Mouse (Mus musculus) ovary, postnatal 10 days (tissue): ENCODE results near the gene Ankrd52.
A peak's percentile ranks its signal among the peaks of the same experiment; 100 is the strongest.

Experiments
- DNase-seq: peaks from one replicate; pipeline ENCODE4 v3.0.0; 2022; ENCODE audit warnings: low spot score

Gene Ankrd52

DNA sequence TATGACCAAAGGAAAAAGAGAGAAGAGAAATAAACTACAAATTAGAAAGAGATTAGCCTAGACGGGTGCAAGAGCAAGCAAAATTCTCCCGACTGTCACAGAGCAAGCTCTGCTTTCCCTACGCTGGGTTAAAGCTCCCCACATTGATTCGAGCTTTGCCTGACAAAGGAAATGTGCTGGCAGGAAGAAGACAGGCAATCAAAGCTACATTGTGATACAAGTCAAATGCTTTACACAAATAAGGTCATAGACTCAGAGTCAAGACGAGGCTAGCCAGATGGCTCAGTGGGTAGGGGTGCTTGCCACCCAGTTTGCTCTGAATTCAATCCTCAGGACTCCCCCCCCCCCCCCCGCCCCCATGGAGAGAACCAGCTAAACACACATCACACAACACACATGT lies 6.9 kb upstream of the Ankrd52 start:
- DNase-seq: no peak

DNA sequence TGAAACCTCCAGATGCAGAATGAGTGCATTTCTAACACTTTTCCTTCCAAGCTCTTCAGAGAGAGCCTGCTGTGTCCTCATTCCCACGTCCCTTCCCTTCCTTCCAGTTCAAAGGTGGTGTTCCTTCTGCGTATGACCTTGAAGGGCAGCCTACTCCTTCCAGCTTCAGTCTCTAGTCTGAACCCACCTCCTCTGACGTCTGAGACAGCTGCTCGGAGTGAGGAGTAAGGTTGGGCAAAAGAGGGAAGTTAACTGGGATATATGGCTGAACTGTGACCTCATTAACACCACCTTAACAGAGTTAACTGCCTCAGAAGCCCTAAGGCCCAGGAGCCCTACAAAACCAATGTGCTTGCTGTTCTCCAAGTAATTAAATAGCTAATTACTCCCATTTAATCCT lies 6.3 kb upstream of the Ankrd52 start:
- no peak for DNase-seq

DNA sequence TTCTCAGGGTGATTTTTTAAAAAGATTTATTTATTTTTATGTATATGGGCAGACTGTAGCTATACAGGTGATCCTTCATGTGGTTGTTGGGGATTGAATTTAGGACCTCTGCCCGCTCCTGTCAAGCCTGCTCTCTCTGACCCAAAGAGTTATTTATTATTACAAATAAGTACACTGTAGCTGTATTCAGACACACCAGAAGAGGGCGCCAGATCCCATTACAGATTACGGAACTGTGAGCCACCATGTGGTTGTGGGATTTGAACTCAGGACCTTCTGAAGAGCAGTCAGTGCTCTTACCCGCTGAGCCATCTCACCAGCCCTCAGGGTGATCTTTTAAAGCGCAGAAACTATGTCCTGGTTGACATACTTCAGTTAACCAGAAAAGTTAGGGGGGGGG lies 4.8 kb upstream of the Ankrd52 start:
- no peak for DNase-seq

DNA sequence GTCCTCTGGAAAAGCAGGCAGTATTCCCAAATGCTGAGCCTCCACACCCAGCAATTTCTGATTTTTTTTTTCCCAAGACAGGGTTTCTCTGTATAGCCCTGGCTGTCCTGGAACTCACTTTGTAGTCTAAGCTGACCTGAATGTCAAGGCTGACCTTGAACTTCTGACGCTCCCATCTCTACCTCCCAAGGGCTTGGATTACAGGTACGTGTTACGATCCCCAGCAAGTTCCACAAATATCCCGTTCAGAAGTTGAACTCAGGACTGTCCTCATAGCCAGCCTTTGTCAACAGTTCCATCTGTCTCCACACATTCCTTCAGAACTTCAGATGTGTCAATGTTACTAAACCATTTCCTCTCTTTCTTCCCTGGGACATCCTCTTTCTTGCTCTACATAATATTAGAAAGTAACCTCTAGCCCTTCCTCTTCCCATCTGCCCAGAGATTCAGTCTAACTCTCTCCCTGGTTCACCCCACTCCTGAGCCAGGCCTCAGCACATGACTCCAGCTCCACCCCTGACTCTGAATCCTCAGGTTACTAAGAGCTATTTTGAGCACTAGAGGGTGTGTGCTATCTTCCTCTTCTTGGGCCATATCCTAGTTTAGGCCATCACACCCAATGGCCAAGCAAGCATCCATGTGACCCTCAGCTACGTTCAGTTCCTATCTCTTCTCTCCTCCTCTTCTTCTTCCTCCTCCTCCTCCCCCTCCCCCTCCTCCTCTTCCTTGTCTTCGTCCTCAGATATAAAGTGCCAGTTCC lies 3.7 kb upstream of the Ankrd52 start:
- DNase-seq: no peak

DNA sequence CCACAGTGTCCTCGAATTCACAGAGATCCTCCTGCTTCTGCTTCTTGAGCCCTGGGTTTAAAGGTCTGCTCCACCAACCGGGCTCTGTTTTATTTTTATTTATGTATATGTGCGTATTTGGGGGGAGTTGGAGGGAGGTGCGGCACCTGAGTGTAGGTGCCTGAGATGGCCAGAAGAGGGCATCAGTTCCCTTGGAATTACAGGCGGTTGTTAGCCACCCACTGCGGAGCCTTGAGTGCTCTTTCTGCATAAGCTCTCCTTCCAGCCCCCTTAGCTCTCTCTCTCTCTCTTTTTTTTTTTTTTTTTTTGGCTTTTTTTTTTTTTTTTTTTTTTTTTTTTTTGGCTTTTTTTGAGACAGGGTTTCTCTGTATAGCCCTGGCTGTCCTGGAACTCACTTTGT lies 2.5 kb upstream of the Ankrd52 start:
- DNase-seq: no peak

DNA sequence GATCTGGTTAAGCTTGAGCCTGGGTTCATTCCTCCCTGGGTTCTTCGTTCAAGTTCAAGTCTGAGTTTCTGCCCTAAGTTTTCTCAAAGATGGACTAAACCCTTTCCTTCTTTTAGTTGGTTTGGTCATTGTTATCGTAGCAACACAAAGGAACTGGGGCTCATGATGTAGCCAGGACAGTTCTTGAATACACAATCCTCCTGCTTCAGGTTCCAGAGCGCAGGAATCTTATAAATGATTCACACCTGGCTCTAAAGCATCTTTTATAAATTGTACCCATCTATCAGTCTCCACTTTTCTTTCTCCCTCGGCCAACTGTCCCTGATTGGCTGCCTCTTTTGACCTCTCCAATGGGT lies 838 bp upstream of the Ankrd52 start:
- no peak for DNase-seq

DNA sequence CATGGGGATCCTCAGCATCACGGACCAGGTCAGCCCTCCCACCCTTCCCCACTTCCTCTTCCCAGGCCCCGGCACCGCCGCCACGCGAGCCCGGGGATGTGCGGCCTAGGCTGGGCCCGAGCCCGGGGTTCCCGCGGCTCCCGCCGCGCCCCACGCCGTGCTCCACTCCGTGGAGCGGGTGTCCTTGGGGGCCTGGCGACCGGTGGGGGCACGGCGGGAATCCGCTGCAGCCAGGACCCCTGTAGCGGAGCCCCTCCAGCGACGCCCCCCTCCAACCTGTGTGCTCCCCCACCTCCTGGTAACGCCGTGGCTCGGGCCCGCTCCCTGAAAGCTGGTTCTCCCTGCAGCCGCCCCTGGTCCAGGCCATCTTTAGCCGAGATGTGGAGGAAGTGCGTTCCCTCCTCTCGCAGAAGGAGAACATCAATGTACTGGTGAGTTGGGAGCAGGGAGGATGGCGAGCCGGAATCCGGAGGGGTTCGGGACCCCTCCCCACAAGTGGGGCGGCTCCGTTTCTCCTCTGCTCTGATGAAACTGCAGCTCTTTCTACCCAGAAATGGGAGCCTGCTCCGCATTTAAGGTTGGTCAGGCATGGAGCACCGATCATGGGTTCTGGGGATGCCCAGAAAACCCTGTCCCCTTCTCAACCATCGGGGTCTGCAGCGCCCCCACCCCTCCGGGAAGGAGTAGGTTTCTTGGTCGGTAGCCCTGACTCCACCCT lies 466 bp downstream of the Ankrd52 start:
- peak; percentile 38 for DNase-seq

DNA sequence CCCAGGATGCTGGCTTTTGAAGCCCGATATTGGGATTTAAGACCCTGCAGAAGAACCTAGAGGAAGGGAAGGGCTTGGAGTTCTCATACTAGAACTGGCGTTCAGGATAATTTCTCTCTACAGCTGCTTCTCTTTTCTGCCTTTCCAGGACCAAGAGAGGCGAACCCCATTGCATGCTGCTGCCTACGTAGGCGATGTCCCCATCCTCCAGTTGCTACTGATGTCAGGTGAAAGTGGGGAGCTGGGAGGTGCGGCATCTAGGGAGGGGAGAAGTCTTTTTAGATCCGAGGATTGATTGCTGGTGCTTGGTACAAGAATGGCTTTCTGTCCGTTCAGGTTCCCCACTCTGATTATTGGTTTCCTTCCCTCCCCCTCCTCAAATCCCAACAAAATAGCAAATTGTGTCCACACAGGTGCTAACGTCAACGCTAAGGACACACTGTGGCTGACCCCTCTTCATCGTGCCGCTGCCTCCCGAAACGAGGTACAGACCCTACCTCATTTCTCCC lies 1.1 kb downstream of the Ankrd52 start:
- no peak for DNase-seq

DNA sequence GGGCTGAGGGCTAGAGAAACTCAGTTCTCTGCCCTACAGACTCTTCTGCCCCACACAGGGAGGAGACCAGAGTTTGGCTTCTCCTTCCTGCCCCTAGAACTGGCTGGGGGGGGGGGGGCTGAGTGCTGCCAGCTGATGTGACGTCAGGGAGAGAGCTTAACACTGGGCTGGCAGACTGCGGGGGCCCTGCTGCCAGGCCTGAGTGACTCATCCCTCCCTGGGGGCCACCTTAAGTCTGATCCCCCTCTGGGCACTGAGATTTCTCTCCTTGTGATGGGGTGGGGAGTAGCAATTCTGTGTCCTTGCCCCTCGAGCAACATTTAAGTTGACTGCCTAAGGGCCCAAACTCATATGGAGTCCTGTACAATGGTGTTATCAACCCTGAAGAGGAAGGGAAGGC lies 1.5 kb downstream of the Ankrd52 start:
- no peak for DNase-seq

DNA sequence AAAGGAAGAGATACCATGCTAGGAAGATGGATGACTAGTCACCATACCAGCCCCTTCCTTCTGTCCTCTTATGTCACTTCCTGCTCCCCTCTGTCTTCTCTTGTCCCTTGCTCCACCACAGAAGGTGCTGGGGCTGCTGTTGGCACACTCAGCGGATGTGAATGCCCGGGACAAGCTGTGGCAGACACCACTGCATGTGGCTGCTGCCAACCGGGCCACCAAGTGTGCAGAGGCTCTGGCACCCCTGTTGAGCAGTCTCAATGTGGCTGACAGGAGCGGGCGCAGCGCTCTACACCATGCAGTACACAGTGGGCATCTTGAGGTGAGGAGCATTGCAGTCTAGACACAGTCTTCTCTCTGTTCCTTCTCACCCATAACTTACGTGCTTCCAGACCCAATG lies 2.3 kb downstream of the Ankrd52 start:
- no peak for DNase-seq

DNA sequence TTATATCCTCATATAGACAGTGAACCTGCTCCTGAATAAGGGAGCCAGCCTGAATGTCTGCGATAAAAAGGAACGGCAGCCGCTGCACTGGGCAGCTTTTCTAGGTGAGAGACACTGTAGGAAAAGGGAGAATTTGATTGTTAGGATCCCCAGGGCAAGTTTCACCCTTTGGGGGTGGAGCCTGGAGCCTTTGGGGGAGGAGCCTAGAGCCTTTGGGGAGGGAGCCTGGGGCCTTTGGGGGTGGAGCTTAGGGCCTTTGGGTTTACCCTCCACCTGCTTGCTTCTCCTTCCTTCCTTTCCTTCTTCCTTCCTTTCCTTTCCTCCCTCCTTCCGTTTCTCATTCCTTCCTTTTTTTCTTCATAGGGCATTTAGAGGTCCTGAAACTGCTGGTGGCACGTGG lies 3.6 kb downstream of the Ankrd52 start:
- DNase-seq: no peak

DNA sequence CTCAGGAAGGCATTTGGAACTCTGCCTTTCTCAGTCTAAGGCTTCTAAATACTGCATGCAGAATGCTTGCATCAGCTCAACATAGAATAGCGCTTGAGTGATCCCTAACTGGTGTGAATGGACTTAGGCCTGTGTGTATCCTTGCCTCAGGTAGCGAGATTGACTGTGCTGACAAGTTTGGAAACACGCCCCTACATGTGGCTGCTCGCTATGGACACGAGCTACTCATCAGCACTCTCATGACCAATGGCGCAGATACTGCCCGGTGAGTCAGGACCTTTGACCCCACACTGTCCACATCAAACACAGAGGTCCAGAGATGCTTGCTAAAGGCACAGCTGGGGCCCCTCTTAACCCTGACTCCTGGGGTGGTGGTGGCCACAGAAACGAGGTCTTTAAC lies 5.6 kb downstream of the Ankrd52 start:
- no peak for DNase-seq

DNA sequence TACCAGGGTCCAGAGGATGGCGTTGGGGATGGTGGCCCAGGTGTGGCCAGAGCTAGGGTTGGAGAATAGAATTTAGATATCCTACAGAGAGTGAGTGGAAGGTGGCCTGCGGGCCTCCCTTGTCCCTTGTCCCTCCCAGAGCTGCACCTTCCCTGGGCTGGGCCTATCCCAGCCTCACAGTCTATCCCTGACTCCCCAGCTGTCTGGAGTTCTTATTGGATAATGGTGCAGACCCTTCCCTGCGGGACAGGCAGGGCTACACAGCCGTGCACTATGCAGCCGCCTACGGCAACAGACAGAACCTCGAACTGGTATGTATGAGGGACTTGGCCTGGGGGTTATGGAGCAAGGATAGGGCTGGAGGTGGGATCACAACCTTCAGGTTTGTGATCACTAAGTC lies 9.0 kb downstream of the Ankrd52 start:
- no peak for DNase-seq

DNA sequence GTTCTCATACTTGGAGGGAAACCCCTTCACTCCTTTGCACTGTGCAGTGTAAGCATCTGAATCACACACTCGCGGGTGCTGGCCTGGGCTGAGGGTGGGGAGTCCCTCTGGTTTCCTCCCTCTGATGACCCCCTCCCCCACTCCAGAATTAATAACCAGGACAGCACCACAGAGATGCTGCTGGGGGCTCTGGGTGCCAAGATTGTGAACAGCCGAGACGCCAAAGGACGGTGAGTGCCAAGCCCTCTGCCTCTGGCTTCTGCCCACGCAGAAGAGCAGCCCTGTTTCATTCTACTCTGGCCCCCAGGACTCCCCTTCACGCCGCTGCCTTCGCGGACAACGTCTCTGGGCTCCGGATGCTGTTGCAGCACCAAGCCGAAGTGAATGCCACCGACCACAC lies 12.0 kb downstream of the Ankrd52 start:
- no peak for DNase-seq

DNA sequence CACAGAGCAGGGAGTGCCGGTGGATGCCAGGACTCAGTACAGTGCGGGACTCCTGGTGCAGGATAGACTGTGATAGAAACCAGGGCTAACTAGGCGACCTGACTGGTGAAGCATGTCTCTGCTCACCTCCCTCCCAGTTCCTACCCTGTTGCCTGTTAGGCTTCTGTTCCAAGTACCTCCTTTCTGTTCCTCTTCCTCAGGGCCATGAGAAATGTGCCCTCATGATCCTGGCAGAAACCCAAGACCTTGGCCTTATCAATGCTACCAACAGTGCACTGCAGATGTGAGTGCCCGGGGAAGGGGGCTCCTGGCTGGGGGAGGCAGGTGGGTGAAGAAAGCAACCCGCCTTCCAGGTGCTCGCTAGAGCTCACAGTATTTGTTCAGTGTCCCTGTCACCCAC lies 12.7 kb downstream of the Ankrd52 start:
- DNase-seq: no peak

DNA sequence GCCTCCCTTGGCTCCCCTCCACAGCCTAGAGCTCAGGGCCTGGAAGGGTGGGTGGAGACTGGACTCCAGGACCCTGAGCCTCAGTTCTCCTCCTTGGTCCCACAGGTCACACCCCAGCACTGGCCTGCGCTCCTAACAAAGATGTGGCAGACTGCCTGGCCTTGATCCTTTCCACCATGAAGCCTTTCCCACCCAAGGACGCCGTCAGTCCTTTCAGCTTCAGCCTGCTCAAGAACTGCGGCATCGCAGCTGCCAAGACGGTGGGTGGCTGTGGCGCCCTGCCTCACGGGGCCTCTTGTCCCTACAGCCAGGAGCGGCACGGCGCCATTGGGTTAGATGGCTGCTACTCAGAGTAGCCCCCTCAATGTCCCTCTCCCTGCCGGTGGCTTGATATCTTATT lies 13.5 kb downstream of the Ankrd52 start:
- no peak for DNase-seq

DNA sequence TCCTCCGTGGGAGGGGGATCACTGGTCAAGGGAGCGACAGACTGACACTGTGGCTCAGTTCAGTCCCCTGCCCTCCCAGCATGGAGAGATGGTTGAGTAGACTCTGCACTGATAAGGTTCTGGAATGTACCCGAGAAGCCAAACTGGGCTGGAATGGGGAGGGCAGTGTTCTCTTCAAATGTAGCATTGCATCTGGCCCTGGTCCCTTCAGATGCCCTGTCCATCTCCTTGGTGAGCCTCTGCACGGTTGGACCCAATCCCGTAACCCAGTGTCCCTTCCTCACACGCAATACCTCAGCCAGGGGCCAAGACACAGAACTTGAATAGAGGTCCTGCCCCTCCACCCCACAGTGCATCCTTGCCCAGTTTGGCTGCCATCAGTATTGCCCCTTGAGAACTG lies 14.9 kb downstream of the Ankrd52 start:
- no peak for DNase-seq

DNA sequence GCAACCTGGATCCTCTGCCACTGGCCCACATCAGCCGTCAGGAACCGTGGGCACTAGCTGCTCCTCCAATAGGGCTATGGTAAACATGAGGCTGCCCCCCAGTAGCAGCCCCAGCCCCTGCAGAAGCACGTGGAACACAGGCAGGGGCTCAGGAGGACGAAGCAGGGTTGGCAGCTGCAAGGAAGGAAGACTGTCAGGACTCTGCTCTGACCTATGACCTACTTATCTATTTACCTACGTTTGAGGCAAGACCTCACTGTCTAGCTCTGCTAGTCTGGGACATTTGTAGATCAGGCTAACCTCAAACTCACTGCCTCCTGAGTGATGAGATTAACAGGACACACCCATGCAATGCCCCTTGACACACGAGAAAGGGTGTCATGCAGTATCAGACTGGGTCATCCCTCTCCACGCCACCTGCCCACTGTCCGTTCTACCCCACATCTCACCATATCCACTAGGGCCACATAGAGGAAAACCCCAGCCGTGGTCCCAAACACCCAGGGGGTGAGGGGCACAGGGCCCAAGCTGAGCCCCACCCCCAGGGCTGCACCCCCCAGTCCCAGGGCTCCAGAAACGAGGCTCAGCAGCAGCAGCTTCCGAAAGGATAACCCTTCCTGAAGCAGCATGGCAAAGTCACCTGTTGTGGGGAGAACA lies 19.2 kb downstream of the Ankrd52 start:
- no peak for DNase-seq

DNA sequence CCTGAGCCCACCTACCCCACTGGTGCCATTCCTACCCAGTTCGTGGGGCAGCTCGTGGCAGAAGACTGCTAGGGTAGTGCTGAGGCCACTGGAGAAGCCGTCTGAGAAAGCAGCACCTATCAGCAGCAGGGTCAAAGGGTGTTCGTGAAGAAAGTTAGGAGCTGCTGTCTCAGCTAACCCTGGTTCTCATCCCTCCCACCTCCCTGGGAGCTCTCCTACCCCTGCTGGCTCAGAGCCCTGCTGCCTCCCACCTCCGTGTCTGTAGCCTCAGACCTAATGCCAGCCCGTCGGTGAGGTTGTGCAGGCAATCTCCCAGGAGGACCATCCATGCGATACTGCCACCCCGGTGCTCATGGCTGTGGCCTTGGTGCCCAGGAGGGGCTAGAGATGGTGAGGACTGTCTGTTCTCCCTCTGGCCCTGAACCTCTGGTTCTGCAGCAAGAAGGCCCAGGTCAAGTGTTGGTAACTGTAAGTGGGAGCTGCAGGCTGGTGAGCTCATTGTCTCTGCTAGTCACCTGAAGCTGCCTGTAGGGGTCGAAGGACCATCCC lies 19.9 kb downstream of the Ankrd52 start:
- no peak for DNase-seq

DNA sequence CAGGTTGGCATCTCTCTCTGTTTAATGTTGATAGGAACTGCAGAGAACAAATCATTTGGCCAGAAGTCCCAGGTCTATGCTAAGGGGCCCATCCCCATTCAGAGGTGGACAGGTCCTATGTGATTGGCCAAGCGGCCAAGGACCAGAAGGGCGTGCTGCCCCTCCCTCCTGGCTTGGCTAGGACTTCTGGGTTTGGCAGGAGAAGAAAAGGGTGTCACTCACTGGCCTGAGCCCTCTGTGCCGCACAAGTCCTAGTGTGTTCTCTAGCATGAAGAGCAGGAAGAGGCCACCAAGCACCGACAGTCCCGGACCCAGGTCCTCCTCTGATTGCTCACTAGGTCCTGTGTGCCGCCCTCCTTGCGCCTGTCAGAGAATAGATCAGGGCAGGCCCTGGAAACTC lies 20.6 kb downstream of the Ankrd52 start:
- DNase-seq: no peak

DNA sequence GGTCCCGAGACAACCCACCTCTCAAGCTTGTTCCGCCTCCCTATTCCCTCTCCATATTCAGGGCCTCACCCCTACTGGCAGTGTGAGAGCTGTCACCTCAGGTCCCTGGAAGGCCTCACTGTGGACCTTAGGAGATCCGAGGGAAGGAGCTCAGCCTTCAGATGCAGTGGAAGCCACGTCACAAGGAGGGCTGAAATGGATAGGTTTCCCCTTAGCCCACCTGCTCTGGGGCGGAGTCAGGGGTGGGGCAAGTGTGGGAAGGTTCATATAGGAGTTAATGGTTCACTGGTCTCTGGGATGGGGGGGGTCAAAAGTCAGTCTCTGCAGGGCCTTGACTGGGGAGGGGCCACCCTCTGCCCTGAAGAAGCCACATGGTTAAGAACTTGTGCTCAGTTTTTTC lies 23.4 kb downstream of the Ankrd52 start:
- DNase-seq: no peak

DNA sequence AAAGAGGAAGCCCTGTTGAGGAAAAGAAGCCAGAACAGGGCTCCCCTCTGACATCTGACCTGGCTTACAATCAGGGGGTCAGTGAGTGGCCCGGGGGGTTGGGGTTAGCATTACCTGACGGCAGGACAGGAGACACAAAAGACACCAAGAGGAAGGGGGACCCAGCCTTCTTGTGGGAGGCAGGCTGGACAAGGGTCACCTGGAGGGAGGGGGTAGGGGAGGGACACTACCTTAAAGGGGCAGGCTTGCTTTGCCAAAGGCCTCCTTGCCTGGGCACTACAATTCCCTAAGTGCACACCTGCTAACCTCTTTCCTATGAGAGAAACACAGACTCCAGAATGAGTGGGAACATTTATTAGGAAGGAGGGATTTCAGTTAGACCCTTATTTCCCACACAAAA lies 24.1 kb downstream of the Ankrd52 start, which contains the start of gene Slc39a5:
TSS of gene Slc39a5 (minus strand) at position 174 of the 400 bp plus-strand sequence.
- no peak for DNase-seq

DNA sequence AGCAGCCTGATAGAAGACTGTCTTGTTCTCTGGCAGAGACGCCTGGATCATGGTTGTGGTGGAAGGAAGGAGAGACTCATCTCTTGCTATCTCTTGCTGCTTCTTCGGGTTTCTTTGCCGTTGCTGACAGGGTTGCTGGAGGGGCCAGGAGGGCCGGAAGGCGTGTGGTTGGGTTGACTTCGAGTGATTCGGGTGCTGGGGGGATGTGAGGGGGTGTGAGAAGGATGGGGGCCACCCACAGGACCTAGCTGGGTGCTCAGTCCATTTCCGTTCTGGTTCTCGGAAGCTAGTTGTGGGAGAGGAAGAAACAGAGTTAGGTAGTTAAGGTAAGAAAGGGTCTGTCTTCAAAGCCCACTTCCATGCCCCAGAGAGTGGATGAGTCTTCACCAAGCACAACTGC lies 24.7 kb downstream of the Ankrd52 start:
- DNase-seq: no peak
